Mouse (Mus musculus) lung, adult 2 months (tissue): ENCODE results near the gene Tgfb1.

Source experiments
- CTCF ChIP-seq: fragments of 200-500 bp; IDR thresholded peaks from 2 replicates; pipeline ENCODE4 v1.5.1; 2011; ENCODE audit warnings: mild to moderate bottlenecking, low read length, control low read depth; ENCODE audit not compliant: insufficient read depth
- POLR2A ChIP-seq: fragments of 200-500 bp; IDR thresholded peaks from 2 replicates; pipeline ENCODE4 v1.6.1; 2011; ENCODE audit warnings: low read depth, mild to moderate bottlenecking, control low read depth, low read length, borderline replicate concordance; ENCODE audit errors: extremely low read depth

- no peak for TF ChIP-seq CTCF
- no peak for TF ChIP-seq POLR2A
These were observed 1.1 kb downstream of the Tgfb1 start for GRCm38 (mm10) chr7:25687811-25688401.
